Mouse (Mus musculus): ENCODE measurements at regions not wholly inside any gene's neighbourhood (a gene's known extent, or its start where the extent isn't known, plus 50 kb on each side); places are given as distances from the start of the nearest gene placed in this dataset.

- TF ChIP-seq CTCF (IDR thresholded peaks at IDR 0.05; ENCODE audit: extremely low read depth, insufficient read depth, low read length) (no peak), POLR2A (IDR thresholded peaks at IDR 0.05; ENCODE audit: extremely low read depth, insufficient read depth, low read length) (no peak)
Measured at GRCm38 (mm10) chr13:60476366-60476765, 125.4 kb upstream of the Dapk1 start.
